Mouse (Mus musculus): ENCODE data around the gene Btbd3. TPM values are rescaled to one million over a fixed set of nuclear protein-coding genes. Genes with fewer than 3 reads are reported as not detected.

Gene Btbd3
- polyA plus RNA-seq, 1 experiment from 2014 or later, result 16.7 TPM

DNA sequence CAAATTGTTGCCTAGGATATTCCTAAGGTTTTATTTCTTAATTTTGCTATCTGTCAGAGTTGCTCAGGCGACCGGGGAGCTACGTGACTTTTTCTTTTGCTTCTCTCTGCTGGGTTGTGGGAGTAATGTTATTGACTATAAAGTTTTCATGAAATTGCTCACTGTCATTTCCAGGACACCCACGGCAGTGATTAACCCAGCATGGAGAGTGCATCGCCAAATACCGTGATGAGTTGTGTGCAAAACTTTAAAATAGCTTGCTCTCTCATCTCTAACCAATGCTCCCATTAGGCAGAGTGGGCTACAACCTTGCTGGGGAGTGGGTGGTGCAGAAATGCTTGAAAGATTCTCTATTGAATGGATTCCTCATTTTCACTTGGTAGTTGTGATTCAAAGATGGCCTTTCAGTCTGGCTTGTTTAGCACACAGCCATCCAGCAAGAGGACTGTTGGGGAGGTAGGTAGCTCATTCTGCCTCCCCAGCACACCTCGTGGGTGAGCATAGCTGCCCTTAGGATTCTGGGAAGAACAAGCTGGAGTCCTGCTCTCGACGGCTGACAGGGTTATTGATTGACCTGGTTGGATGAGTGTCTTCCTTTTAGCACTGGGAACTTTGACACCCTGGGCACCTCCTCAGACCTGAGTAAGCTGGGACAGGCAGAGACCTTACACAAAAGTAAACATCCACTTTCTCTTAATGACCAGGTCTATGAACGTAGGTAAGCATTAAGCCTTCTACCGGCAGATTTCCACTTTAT, 298.9 kb downstream of the Btbd3 start:
- Histone ChIP-seq H3K4me2 (replicated peaks; ENCODE audit: low read depth, low read length) (no peak overlapping the region), H3K9ac (replicated peaks; ENCODE audit: low read length) (no peak overlapping the region), H3K36me3 (ENCODE audit: insufficient read depth, low read length) (no peaks in the 10 kb centered on the region), H3K27me3 (ENCODE audit: insufficient read depth, low read length) (no peaks in the 10 kb centered on the region), H3K4me3 (ENCODE audit: low read length) (no peak overlapping the region), H3K4me1 (ENCODE audit: insufficient read depth, low read length) (peaks cover 4% of the 10 kb centered on the region; the same call in 1 of the 2 replicates), H3K27ac (ENCODE audit: low read length) (no peak overlapping the region), H3K9me3 (ENCODE audit: low read length) (no peaks in the 10 kb centered on the region)
- 63% methylated on average over 11 of the region's 11 CpGs for WGBS
- ATAC-seq (ENCODE audit: low FRiP score, low TSS enrichment), result peak; percentile 89

- H3K4me1 ChIP-seq (ENCODE audit: insufficient read depth, low read length), result no peaks in the 10 kb centered on the region
- H3K4me3 ChIP-seq (ENCODE audit: low read length), result no peak overlapping the region
- H3K4me2 ChIP-seq (replicated peaks; ENCODE audit: low read depth, low read length), result no peak overlapping the region
- no peaks in the 10 kb centered on the region for H3K9me3 ChIP-seq (ENCODE audit: low read length)
- ATAC-seq (ENCODE audit: low FRiP score, low TSS enrichment), result no peak
- H3K36me3 ChIP-seq (ENCODE audit: insufficient read depth, low read length), result no peaks in the 10 kb centered on the region
- H3K9ac ChIP-seq (replicated peaks; ENCODE audit: low read length), result no peak overlapping the region
- H3K27ac ChIP-seq (ENCODE audit: low read length), result no peak overlapping the region
- WGBS, result 82% methylated on average over 2 of the region's 2 CpGs
- no peaks in the 10 kb centered on the region for H3K27me3 ChIP-seq (ENCODE audit: insufficient read depth, low read length)
Observed at GRCm38 (mm10) chr2:138585930-138586329, 329.6 kb downstream of the Btbd3 start.

DNA sequence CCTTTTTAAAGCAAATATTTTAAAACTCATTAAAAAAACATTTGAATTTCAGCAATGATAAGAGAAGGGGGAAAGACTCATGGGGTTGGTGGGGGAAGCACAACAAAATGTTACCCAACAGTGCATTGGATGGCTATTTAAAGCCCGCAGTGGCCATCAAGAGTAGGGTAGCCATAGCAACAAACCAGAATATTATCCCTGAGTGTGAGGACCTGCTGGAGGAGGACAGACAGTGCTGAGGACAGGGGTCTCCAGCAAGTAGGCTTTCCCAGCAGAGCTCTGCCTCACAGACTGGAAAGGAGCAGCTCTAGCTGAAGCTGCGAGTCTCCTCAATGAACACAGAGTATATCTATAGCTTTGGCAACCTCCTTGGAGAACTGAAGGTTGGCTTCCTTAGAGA, 331.0 kb downstream of the Btbd3 start:
- Histone ChIP-seq H3K9me3 (ENCODE audit: low read length) (no peaks in the 10 kb centered on the region), H3K9ac (replicated peaks; ENCODE audit: low read length) (no peak overlapping the region), H3K4me2 (replicated peaks; ENCODE audit: low read depth, low read length) (no peak overlapping the region), H3K36me3 (ENCODE audit: insufficient read depth, low read length) (no peaks in the 10 kb centered on the region), H3K27ac (ENCODE audit: low read length) (no peak overlapping the region), H3K4me3 (ENCODE audit: low read length) (no peak overlapping the region), H3K4me1 (ENCODE audit: insufficient read depth, low read length) (no peaks in the 10 kb centered on the region), H3K27me3 (ENCODE audit: insufficient read depth, low read length) (no peaks in the 10 kb centered on the region)
- no peak for ATAC-seq (ENCODE audit: low FRiP score, low TSS enrichment)
- 88% methylated on average over 2 of the region's 2 CpGs for WGBS

DNA sequence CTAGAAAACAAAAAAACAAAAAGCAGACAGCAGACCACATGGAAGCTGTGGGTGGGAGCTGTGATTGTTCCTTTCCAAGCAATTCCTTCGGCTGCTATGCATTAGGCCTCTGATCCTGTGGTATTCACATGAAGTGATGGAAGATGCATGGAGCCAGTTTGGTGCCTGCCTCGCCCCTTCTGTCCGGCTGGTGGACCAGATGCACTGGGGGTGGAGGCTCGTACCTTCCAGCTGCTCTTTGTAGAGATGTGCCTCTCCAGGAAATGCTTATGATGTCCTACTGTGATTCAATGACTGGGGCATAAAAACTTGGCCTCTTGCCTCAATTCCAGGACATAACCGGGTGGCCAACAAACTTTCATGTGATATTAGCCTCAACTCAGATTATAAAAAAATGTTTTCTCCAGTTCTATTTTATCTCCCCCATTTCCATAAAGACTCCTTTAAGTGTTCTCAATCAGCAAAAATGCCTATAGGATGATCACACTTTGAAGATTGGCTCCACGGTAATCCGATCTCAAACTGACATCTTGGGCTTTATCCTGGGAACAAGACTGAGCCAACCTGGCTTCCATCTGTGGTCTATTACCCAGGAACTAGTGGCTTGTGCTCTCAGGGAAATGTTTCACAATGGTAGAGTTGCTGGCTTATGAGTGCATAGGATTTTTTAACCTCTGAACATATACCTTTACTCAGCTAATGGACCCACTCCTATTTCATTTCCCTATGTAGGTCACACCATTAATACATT, 331.6 kb downstream of the Btbd3 start:
- WGBS, result 88% methylated on average over 7 of the region's 7 CpGs
- Histone ChIP-seq H3K4me1 (ENCODE audit: insufficient read depth, low read length) (no peaks in the 10 kb centered on the region), H3K4me3 (ENCODE audit: low read length) (no peak overlapping the region), H3K27me3 (ENCODE audit: insufficient read depth, low read length) (no peaks in the 10 kb centered on the region), H3K9me3 (ENCODE audit: low read length) (no peaks in the 10 kb centered on the region), H3K9ac (replicated peaks; ENCODE audit: low read length) (no peak overlapping the region), H3K27ac (ENCODE audit: low read length) (no peak overlapping the region), H3K4me2 (replicated peaks; ENCODE audit: low read depth, low read length) (no peak overlapping the region), H3K36me3 (ENCODE audit: insufficient read depth, low read length) (no peaks in the 10 kb centered on the region)
- ATAC-seq (ENCODE audit: low FRiP score, low TSS enrichment), result no peak

- no peak overlapping the region for H3K9ac ChIP-seq (replicated peaks; ENCODE audit: low read length)
- no peaks in the 10 kb centered on the region for H3K4me1 ChIP-seq (ENCODE audit: insufficient read depth, low read length)
- no peak for ATAC-seq (ENCODE audit: low FRiP score, low TSS enrichment)
- no peak overlapping the region for H3K4me3 ChIP-seq (ENCODE audit: low read length)
- H3K4me2 ChIP-seq (replicated peaks; ENCODE audit: low read depth, low read length), result no peak overlapping the region
- no peaks in the 10 kb centered on the region for H3K9me3 ChIP-seq (ENCODE audit: low read length)
- no peaks in the 10 kb centered on the region for H3K36me3 ChIP-seq (ENCODE audit: insufficient read depth, low read length)
- WGBS, result 84% methylated on average over 3 of the region's 3 CpGs
- no peaks in the 10 kb centered on the region for H3K27me3 ChIP-seq (ENCODE audit: insufficient read depth, low read length)
- no peak overlapping the region for H3K27ac ChIP-seq (ENCODE audit: low read length)
Observed at GRCm38 (mm10) chr2:138589105-138589504, 332.7 kb downstream of the Btbd3 start.

DNA sequence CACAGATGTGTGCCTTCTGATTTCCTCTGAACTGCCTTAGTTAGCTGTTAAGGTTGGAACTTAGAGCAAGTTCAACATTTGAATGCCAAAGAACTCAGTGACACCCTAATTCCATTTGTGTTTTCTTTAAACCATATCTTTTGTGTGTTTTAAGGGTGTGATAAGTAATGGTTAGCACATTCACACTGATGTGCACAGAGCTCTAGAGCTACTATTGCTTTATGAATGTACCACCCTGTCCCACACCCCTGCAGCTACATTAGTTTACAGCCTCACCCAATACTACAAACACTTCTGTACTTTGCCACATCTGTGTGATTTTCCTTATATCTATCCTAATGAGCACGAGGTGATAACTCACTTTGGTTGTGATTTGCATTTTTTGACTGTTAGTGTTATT, 333.9 kb downstream of the Btbd3 start:
- Histone ChIP-seq H3K4me1 (ENCODE audit: insufficient read depth, low read length) (no peaks in the 10 kb centered on the region), H3K9ac (replicated peaks; ENCODE audit: low read length) (no peak overlapping the region), H3K4me2 (replicated peaks; ENCODE audit: low read depth, low read length) (no peak overlapping the region), H3K27me3 (ENCODE audit: insufficient read depth, low read length) (no peaks in the 10 kb centered on the region), H3K36me3 (ENCODE audit: insufficient read depth, low read length) (no peaks in the 10 kb centered on the region), H3K9me3 (ENCODE audit: low read length) (no peaks in the 10 kb centered on the region), H3K27ac (ENCODE audit: low read length) (no peak overlapping the region), H3K4me3 (ENCODE audit: low read length) (no peak overlapping the region)
- no peak for ATAC-seq (ENCODE audit: low FRiP score, low TSS enrichment)
- WGBS, result 69% methylated on average over 1 of the region's 1 CpGs

GRCm38 (mm10) chr2:138612361-138612760, 356.0 kb downstream of the Btbd3 start:
- no peaks in the 10 kb centered on the region for H3K4me1 ChIP-seq (ENCODE audit: insufficient read depth, low read length)
- H3K27ac ChIP-seq (ENCODE audit: low read length), result no peak overlapping the region
- H3K27me3 ChIP-seq (ENCODE audit: insufficient read depth, low read length), result no peaks in the 10 kb centered on the region
- no peaks in the 10 kb centered on the region for H3K36me3 ChIP-seq (ENCODE audit: insufficient read depth, low read length)
- no peak overlapping the region for H3K4me2 ChIP-seq (replicated peaks; ENCODE audit: low read depth, low read length)
- H3K9ac ChIP-seq (replicated peaks; ENCODE audit: low read length), result no peak overlapping the region
- ATAC-seq (ENCODE audit: low FRiP score, low TSS enrichment), result no peak
- no peak overlapping the region for H3K4me3 ChIP-seq (ENCODE audit: low read length)
- H3K9me3 ChIP-seq (ENCODE audit: low read length), result no peaks in the 10 kb centered on the region

- H3K9me3 ChIP-seq (ENCODE audit: low read length), result no peaks in the 10 kb centered on the region
- no peaks in the 10 kb centered on the region for H3K4me1 ChIP-seq (ENCODE audit: insufficient read depth, low read length)
- H3K4me2 ChIP-seq (replicated peaks; ENCODE audit: low read depth, low read length), result no peak overlapping the region
- 92% methylated on average over 5 of the region's 5 CpGs for WGBS
- H3K27me3 ChIP-seq (ENCODE audit: insufficient read depth, low read length), result no peaks in the 10 kb centered on the region
- ATAC-seq (ENCODE audit: low FRiP score, low TSS enrichment), result no peak
- H3K36me3 ChIP-seq (ENCODE audit: insufficient read depth, low read length), result no peaks in the 10 kb centered on the region
- no peak overlapping the region for H3K27ac ChIP-seq (ENCODE audit: low read length)
- H3K4me3 ChIP-seq (ENCODE audit: low read length), result no peak overlapping the region
- H3K9ac ChIP-seq (replicated peaks; ENCODE audit: low read length), result no peak overlapping the region
Observed at GRCm38 (mm10) chr2:138617501-138617900, 361.1 kb downstream of the Btbd3 start.
